Mouse (Mus musculus) skeletal muscle tissue, adult 2 months (tissue): ENCODE data around the gene Cxcr5.
A peak's percentile ranks its signal among the peaks of the same experiment; 100 is the strongest.

Experiments
- DNase-seq: peaks from one replicate; pipeline ENCODE4 v3.0.0-alpha.2; 2012; ENCODE audit warnings: low read depth, low spot score

The Cxcr5 gene

GRCm38 (mm10) chr9:44537625-44538301 is 23.9 kb downstream of the Cxcr5 start:
- no peak for DNase-seq

- no peak for DNase-seq
Measured at GRCm38 (mm10) chr9:44532991-44533580, 28.6 kb downstream of the Cxcr5 start.

GRCm38 (mm10) chr9:44528340-44528739 is 33.3 kb downstream of the Cxcr5 start:
- no peak for DNase-seq

- no peak for DNase-seq
Measured at GRCm38 (mm10) chr9:44526337-44527112, 35.2 kb downstream of the Cxcr5 start.

- no peak for DNase-seq
Measured at GRCm38 (mm10) chr9:44525589-44525988, 36.1 kb downstream of the Cxcr5 start.

GRCm38 (mm10) chr9:44525001-44525400 is 36.7 kb downstream of the Cxcr5 start:
- DNase-seq, result no peak

GRCm38 (mm10) chr9:44524235-44524826 is 37.3 kb downstream of the Cxcr5 start:
- no peak for DNase-seq

GRCm38 (mm10) chr9:44523686-44524085 is 38.0 kb downstream of the Cxcr5 start:
- DNase-seq, result no peak

- no peak for DNase-seq
Measured at GRCm38 (mm10) chr9:44521927-44522326, 39.8 kb downstream of the Cxcr5 start.

GRCm38 (mm10) chr9:44518068-44518467 is 43.6 kb downstream of the Cxcr5 start:
- no peak for DNase-seq

GRCm38 (mm10) chr9:44517368-44517767 is 44.3 kb downstream of the Cxcr5 start:
- no peak for DNase-seq

- DNase-seq, result no peak
Measured at GRCm38 (mm10) chr9:44515891-44516290, 45.8 kb downstream of the Cxcr5 start.

- no peak for DNase-seq
Measured at GRCm38 (mm10) chr9:44515131-44515751, 46.4 kb downstream of the Cxcr5 start.

GRCm38 (mm10) chr9:44514147-44514546 is 47.5 kb downstream of the Cxcr5 start:
- no peak for DNase-seq

GRCm38 (mm10) chr9:44513610-44514009 is 48.1 kb downstream of the Cxcr5 start:
- no peak for DNase-seq

GRCm38 (mm10) chr9:44513121-44513520 is 48.6 kb downstream of the Cxcr5 start:
- no peak for DNase-seq

- DNase-seq, result no peak
Measured at GRCm38 (mm10) chr9:44512717-44513003, 49.0 kb downstream of the Cxcr5 start.

GRCm38 (mm10) chr9:44511935-44512716 is 49.6 kb downstream of the Cxcr5 start:
- DNase-seq, result peak; percentile 90

GRCm38 (mm10) chr9:44510872-44511601 is 50.6 kb downstream of the Cxcr5 start:
- DNase-seq, result no peak

- DNase-seq, result no peak
Measured at GRCm38 (mm10) chr9:44510355-44510871, 51.3 kb downstream of the Cxcr5 start.
